Mouse (Mus musculus): ENCODE measurements around the gene Usp21. TPM values are rescaled to one million over a fixed set of nuclear protein-coding genes. Genes with fewer than 3 reads are reported as not detected.

The Usp21 gene
- polyA plus RNA-seq, 2 experiments = 81.2 to 104 TPM

DNA sequence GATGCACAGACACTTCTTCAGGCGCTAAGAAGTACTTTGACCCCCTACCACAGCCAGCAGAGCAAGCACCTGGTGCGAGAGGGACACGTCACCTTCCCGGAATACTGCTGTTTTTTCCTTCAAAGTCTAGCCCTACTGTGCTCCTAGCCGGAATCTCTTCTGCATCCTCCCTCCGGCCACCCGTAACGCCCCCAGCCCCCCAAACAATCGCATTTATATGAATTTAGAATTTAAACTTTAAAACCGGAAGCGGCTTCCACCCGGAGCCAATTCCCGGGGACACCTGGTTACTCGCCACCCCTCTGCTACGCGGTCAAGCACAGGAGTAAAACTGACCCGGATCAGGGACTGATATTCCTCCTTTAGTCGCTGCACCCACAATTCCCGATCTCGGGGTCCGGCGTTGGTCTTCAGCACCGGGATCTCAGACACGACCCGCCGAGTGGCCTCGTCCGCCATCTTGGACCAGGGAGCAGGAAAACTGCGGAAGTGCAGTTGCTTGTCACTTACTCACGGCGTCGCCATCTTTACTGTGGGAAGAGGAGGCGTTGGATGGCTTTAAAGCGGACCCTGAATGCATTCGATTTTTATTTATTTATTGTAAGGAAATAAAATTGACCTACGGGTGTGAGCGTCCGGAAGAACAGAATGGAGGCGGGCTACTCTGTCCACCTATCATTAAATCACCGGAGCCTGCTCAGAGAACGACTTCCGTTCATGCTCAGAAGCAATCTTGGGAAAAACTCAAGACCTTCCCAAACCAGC lies 6.7 kb upstream of the Usp21 start, which contains the start of gene Ufc1:
Ufc1 (minus strand) TSS at position 727 of the 765 bp plus-strand sequence.
- no peaks in the 10 kb centered on the region for H3K9me3 ChIP-seq (ENCODE audit: control insufficient read depth, low read length)
- DNase-seq (ENCODE audit: low spot score) (peak; percentile 88), ATAC-seq (ENCODE audit: low FRiP score, low read depth) (peak; percentile 87)
- peak within 1 kb of the TSS; percentile 83 for H3K4me2 ChIP-seq (replicated peaks; ENCODE audit: low read depth, low read length, severe bottlenecking)
- under 1% methylated on average over 42 of the region's 42 CpGs for WGBS
- H3K4me3 ChIP-seq (replicated peaks; ENCODE audit: low read length) = peak within 1 kb of the TSS; percentile 66
- H3K9ac ChIP-seq (ENCODE audit: low read depth, low read length, severe bottlenecking) = peak within 1 kb of the TSS; percentile 89
- no peaks in the 10 kb centered on the region for H3K27me3 ChIP-seq (ENCODE audit: control insufficient read depth, insufficient read depth, low read length)
- H3K36me3 ChIP-seq (ENCODE audit: control insufficient read depth, insufficient read depth, low read length) = peaks cover 7% of the 10 kb centered on the region
- TF ChIP-seq POLR2A (IDR thresholded peaks at IDR 0.05; ENCODE audit: borderline replicate concordance, extremely low read depth, insufficient read depth, insufficient read length) = peak; percentile 54; the same call in 1 of the 2 replicates
- H3K4me1 ChIP-seq (ENCODE audit: control insufficient read depth, insufficient read depth, low read length) = peaks cover 9% of the 10 kb centered on the region
- H3K27ac ChIP-seq (replicated peaks; ENCODE audit: low read depth, low read length) = peak within 1 kb of the TSS; percentile 96

DNA sequence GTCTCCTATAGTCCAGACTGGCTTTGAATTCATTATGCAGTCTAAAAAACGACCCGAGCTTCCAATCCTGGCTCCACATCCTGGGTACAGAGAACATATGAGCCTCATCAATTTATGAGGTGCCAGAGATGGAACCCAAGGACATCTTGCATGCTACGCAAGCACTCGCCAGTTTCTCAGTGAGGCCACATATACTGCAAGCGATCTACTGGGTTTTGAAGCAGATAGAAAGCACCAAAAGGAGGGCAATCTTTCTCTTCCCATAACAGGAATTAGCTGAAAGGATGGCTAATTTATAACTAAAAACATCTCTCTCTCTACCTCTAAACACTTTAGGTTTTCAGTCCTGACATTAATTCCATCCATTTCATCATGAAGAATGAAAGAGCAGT lies 6.1 kb upstream of the Usp21 start:
- no peaks in the 10 kb centered on the region for H3K27me3 ChIP-seq (ENCODE audit: control insufficient read depth, insufficient read depth, low read length)
- peak overlapping the region; percentile 66 for H3K4me3 ChIP-seq (replicated peaks; ENCODE audit: low read length)
- no peak for DNase-seq (ENCODE audit: low spot score)
- H3K36me3 ChIP-seq (ENCODE audit: control insufficient read depth, insufficient read depth, low read length) = peaks cover 13% of the 10 kb centered on the region
- peak overlapping the region; percentile 83 for H3K4me2 ChIP-seq (replicated peaks; ENCODE audit: low read depth, low read length, severe bottlenecking)
- peaks cover 9% of the 10 kb centered on the region for H3K4me1 ChIP-seq (ENCODE audit: control insufficient read depth, insufficient read depth, low read length)
- H3K27ac ChIP-seq (replicated peaks; ENCODE audit: low read depth, low read length) = peak overlapping the region; percentile 96
- peak overlapping the region; percentile 89 for H3K9ac ChIP-seq (ENCODE audit: low read depth, low read length, severe bottlenecking)
- no peak for TF ChIP-seq POLR2A (IDR thresholded peaks at IDR 0.05; ENCODE audit: borderline replicate concordance, extremely low read depth, insufficient read depth, insufficient read length)
- no peak for ATAC-seq (ENCODE audit: low FRiP score, low read depth)
- no peaks in the 10 kb centered on the region for H3K9me3 ChIP-seq (ENCODE audit: control insufficient read depth, low read length)
- WGBS = 28% methylated on average over 5 of the region's 5 CpGs

GRCm38 (mm10) chr1:171293351-171293750 lies 5.6 kb upstream of the Usp21 start:
- no peaks in the 10 kb centered on the region for H3K9me3 ChIP-seq (ENCODE audit: control insufficient read depth, low read length)
- H3K4me1 ChIP-seq (ENCODE audit: control insufficient read depth, insufficient read depth, low read length) = peaks cover 9% of the 10 kb centered on the region
- DNase-seq (ENCODE audit: low spot score) (no peak), ATAC-seq (ENCODE audit: low FRiP score, low read depth) (no peak)
- H3K27ac ChIP-seq (replicated peaks; ENCODE audit: low read depth, low read length) = peak overlapping the region; percentile 96; the same call in 1 of the 2 replicates
- WGBS = 62% methylated on average over 3 of the region's 3 CpGs
- H3K4me2 ChIP-seq (replicated peaks; ENCODE audit: low read depth, low read length, severe bottlenecking) = peak overlapping the region; percentile 83
- H3K9ac ChIP-seq (ENCODE audit: low read depth, low read length, severe bottlenecking) = peak overlapping the region; percentile 89
- no peak for TF ChIP-seq POLR2A (IDR thresholded peaks at IDR 0.05; ENCODE audit: borderline replicate concordance, extremely low read depth, insufficient read depth, insufficient read length)
- H3K27me3 ChIP-seq (ENCODE audit: control insufficient read depth, insufficient read depth, low read length) = no peaks in the 10 kb centered on the region
- peak overlapping the region; percentile 66 for H3K4me3 ChIP-seq (replicated peaks; ENCODE audit: low read length)
- H3K36me3 ChIP-seq (ENCODE audit: control insufficient read depth, insufficient read depth, low read length) = peaks cover 17% of the 10 kb centered on the region

DNA sequence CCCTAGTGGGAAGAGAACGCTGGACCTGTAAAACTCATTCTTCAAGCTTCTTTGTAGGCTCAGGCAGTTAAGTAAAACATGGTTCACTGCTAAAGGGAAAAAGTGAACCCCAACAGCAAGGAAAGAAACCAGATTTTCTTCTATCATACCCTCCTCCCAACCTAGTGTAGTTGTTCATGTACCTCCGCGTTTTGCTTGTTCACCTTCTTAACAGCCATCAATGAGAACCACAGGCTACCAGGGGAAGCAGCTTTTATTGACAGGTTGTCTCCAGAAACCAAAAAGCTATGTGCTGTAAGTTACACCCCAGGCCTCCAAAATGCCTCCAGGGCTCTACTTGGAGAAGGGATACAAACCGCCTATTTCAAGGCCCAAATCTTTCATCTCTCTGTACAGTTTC lies 537 bp upstream of the Usp21 start:
- no peak for DNase-seq (ENCODE audit: low spot score)
- Histone ChIP-seq H3K4me2 (replicated peaks; ENCODE audit: low read depth, low read length, severe bottlenecking) (peak overlapping the region; percentile 55; the same call in 1 of the 2 replicates), H3K27ac (replicated peaks; ENCODE audit: low read depth, low read length) (peak overlapping the region; percentile 69), H3K4me3 (replicated peaks; ENCODE audit: low read length) (no peak overlapping the region), H3K9me3 (ENCODE audit: control insufficient read depth, low read length) (no peaks in the 10 kb centered on the region), H3K36me3 (ENCODE audit: control insufficient read depth, insufficient read depth, low read length) (peaks cover 52% of the 10 kb centered on the region), H3K27me3 (ENCODE audit: control insufficient read depth, insufficient read depth, low read length) (no peaks in the 10 kb centered on the region), H3K4me1 (ENCODE audit: control insufficient read depth, insufficient read depth, low read length) (peaks cover 15% of the 10 kb centered on the region), H3K9ac (ENCODE audit: low read depth, low read length, severe bottlenecking) (peak overlapping the region; percentile 93; the same call in 1 of the 2 replicates)
- WGBS = 69% methylated on average over 4 of the region's 4 CpGs
- no peak for TF ChIP-seq POLR2A (IDR thresholded peaks at IDR 0.05; ENCODE audit: borderline replicate concordance, extremely low read depth, insufficient read depth, insufficient read length)
- ATAC-seq (ENCODE audit: low FRiP score, low read depth) = no peak

- H3K4me2 ChIP-seq (replicated peaks; ENCODE audit: low read depth, low read length, severe bottlenecking) = peak overlapping the region; percentile 55
- H3K9me3 ChIP-seq (ENCODE audit: control insufficient read depth, low read length) = no peaks in the 10 kb centered on the region
- no peak for ATAC-seq (ENCODE audit: low FRiP score, low read depth)
- H3K36me3 ChIP-seq (ENCODE audit: control insufficient read depth, insufficient read depth, low read length) = peaks cover 64% of the 10 kb centered on the region
- no peak overlapping the region for H3K27ac ChIP-seq (replicated peaks; ENCODE audit: low read depth, low read length)
- H3K9ac ChIP-seq (ENCODE audit: low read depth, low read length, severe bottlenecking) = no peak overlapping the region
- H3K4me3 ChIP-seq (replicated peaks; ENCODE audit: low read length) = peak overlapping the region; percentile 92; the same call in 1 of the 2 replicates
- no peaks in the 10 kb centered on the region for H3K27me3 ChIP-seq (ENCODE audit: control insufficient read depth, insufficient read depth, low read length)
- no peak for TF ChIP-seq POLR2A (IDR thresholded peaks at IDR 0.05; ENCODE audit: borderline replicate concordance, extremely low read depth, insufficient read depth, insufficient read length)
- 91% methylated on average over 19 of the region's 19 CpGs for WGBS
- no peak for DNase-seq (ENCODE audit: low spot score)
- H3K4me1 ChIP-seq (ENCODE audit: control insufficient read depth, insufficient read depth, low read length) = peaks cover 11% of the 10 kb centered on the region
Measured at GRCm38 (mm10) chr1:171286517-171286916, 1.3 kb downstream of the Usp21 start.

All from limb, embryonic 14.5 days (tissue).